Mouse (Mus musculus) heart, embryonic 11.5 days (tissue): Measurements from ENCODE around the gene Ppp1r14b. TPM values are rescaled to one million over a fixed set of nuclear protein-coding genes. Genes with fewer than 3 reads are reported as not detected.

ENCODE experiments used
- ATAC-seq: fragments of 200-750 bp; cut with Nextera tagmentation; replicated peaks from 2 replicates; pipeline ENCODE4 v1.8.0; 2017; ENCODE audit warnings: moderate library complexity; ENCODE audit not compliant: insufficient number of reproducible peaks, low FRiP score, low TSS enrichment
- H3K27ac ChIP-seq: fragments of 300-500 bp; sonication (generic); 2 replicates; pipeline ENCODE4 v1.5.1; 2014; ENCODE audit warnings: mild to moderate bottlenecking, low read depth, low read length
- H3K27me3 ChIP-seq: fragments of 300-500 bp; sonication (generic); 2 replicates; pipeline ENCODE4 v1.6.1; 2014; ENCODE audit warnings: mild to moderate bottlenecking, low read length, mixed read lengths; ENCODE audit not compliant: control insufficient read depth, insufficient read depth
- H3K36me3 ChIP-seq: fragments of 300-500 bp; sonication (generic); 2 replicates; pipeline ENCODE4 v1.6.1; 2014; ENCODE audit warnings: mild to moderate bottlenecking, low read length, moderate library complexity, mixed read lengths; ENCODE audit not compliant: control insufficient read depth, insufficient read depth
- H3K4me1 ChIP-seq: fragments of 300-500 bp; sonication (generic); 2 replicates; pipeline ENCODE4 v1.6.1; 2014; ENCODE audit warnings: low read length; ENCODE audit not compliant: control insufficient read depth, insufficient read depth
- H3K4me2 ChIP-seq: fragments of 300-500 bp; sonication (generic); 2 replicates; pipeline ENCODE4 v1.6.1; 2014; ENCODE audit warnings: mild to moderate bottlenecking, moderate library complexity
- H3K4me3 ChIP-seq: fragments of 300-500 bp; sonication (generic); 2 replicates; pipeline ENCODE4 v1.5.1; 2014; ENCODE audit warnings: low read depth, low read length
- H3K9ac ChIP-seq: fragments of 300-500 bp; sonication (generic); 2 replicates; pipeline ENCODE4 v1.6.1; 2014; ENCODE audit warnings: mild to moderate bottlenecking, low read depth, low read length, moderate library complexity
- H3K9me3 ChIP-seq: fragments of 300-500 bp; sonication (generic); replicated peaks from 2 replicates; pipeline ENCODE4 v1.6.1; 2016; ENCODE audit warnings: low read length; ENCODE audit not compliant: control insufficient read depth
- WGBS: fragments of 180-500 bp; shearing (Covaris S2); extraction: QIAGEN DNeasy Blood & Tissue Kit; methylation state at CpG from one replicate; pipeline ENCODE4 v1.1.7; 2014; ENCODE audit not compliant: insufficient replicate concordance; 5-methylcytosine and 5-hydroxymethylcytosine counted together
- polyA plus RNA-seq: library from polyadenylated mRNA; unstranded; fragments of >200 nt; fragmentation: Nextera tagmentation; extraction: Ambion mirVana; gene quantifications from 2 replicates; pipeline ENCODE4 v1.2.1, GENCODE M21; 2014

Gene Ppp1r14b
- polyA plus RNA-seq, 1 experiment from 2014 or later, result 162 TPM

DNA sequence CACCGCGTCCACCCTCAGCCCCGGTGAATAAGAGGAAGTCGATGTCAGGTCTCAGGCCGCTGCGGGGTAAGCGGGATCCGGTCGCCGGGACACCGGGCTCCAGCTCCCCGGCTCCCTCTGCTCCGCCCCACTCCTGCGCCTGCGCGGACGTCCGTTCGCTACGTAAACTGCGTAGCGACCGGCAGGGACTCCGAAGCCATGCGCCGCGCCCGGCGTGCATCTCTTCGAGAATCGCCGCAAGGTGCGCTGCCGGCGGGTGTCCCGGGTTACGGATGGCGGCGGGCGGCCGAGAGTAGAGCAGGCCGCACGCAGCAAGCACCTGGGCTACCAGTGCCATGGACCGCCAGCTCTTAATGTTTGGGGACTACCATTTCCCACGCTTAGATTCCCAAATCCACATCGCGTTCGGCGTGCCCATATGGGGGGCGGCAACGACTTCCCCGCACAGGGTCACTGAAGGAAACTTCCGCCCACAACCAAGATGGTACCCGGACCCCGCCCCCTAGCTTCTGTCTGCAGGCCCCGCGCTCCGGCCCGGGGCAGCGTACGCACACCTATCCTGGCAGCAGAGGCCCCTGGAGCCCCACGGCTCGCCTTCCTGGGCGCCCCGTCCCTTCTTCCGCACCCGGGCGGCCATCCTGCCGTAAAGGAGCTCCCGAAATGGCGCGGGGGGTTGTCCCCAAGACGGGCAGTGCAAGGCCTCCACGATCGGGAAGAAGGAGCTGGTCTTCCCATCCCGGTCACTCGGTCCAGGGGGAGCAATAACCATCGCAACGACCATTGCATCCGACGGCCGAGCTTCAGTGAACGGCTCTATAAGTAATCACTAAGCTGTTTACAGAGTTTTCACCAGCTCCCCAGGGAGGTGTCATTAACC lies 33.2 kb upstream of the Ppp1r14b start, which contains the start of gene Bad:
TSS of gene Bad (plus strand) at position 490 of the 877 bp plus-strand sequence.
- Histone ChIP-seq H3K27ac (peak within 1 kb of the TSS; percentile 96), H3K9me3 (no peaks in the 10 kb centered on the region), H3K4me3 (peak within 1 kb of the TSS; percentile 84), H3K4me1 (peaks cover 18% of the 10 kb centered on the region), H3K27me3 (no peaks in the 10 kb centered on the region), H3K4me2 (peak within 1 kb of the TSS; percentile 79), H3K36me3 (no peaks in the 10 kb centered on the region), H3K9ac (peak within 1 kb of the TSS; percentile 89)
- ATAC-seq, result peak; percentile 82
- under 1% methylated on average over 82 of the region's 83 CpGs for WGBS

DNA sequence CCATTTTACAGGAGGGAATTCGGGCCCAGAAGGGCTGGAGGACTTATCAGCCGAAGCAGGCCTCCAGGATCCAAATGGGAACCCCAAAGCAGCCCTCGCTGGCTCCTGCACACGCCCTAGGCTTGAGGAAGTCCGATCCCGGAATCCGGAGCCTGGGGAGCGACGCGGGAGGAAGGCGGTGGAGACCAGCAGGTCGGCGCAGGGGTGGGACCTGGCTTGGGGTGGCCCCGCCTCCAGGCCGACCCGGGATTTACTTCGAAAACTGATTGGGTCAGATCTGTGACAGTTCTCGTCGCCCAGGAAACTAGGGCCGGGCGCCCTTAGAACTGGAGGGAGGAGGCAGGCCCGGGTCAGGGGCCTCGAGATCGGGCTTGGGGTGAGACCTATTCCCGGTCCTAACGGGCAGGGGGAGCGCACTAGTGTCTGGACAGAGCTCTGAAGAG lies 32.5 kb upstream of the Ppp1r14b start, which contains the start of gene Gpr137:
TSS of gene Gpr137 (minus strand) at position 232 of the 443 bp plus-strand sequence.
- Histone ChIP-seq H3K4me2 (peak within 1 kb of the TSS; percentile 79), H3K36me3 (no peaks in the 10 kb centered on the region), H3K4me3 (peak within 1 kb of the TSS; percentile 84), H3K4me1 (peaks cover 18% of the 10 kb centered on the region), H3K9ac (peak within 1 kb of the TSS; percentile 89), H3K27ac (peak within 1 kb of the TSS; percentile 96), H3K9me3 (no peaks in the 10 kb centered on the region), H3K27me3 (no peaks in the 10 kb centered on the region)
- WGBS, result under 1% methylated on average over 27 of the region's 27 CpGs
- ATAC-seq, result peak; percentile 88

DNA sequence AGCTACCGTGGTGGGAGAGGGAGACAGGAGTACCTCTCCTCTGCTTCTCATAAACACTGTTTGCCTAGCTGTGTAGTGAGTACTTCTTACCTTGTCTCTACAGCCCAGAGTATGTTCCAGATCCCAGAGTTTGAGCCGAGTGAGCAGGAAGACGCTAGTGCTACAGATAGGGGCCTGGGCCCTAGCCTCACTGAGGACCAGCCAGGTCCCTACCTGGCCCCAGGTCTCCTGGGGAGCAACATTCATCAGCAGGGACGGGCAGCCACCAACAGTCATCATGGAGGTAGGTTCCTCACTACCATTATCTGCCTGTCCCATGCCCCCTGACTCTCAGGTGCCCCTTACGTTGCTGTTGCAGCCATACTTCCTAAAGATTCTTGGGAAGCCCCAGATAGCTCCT lies 32.0 kb upstream of the Ppp1r14b start:
- 23% methylated on average over 5 of the region's 5 CpGs for WGBS
- peak overlapping the region; percentile 84 for H3K4me3 ChIP-seq
- no peaks in the 10 kb centered on the region for H3K9me3 ChIP-seq
- H3K4me1 ChIP-seq, result peaks cover 18% of the 10 kb centered on the region
- no peak for ATAC-seq
- peak overlapping the region; percentile 96 for H3K27ac ChIP-seq
- H3K9ac ChIP-seq, result peak overlapping the region; percentile 89
- H3K36me3 ChIP-seq, result no peaks in the 10 kb centered on the region
- H3K4me2 ChIP-seq, result peak overlapping the region; percentile 79
- H3K27me3 ChIP-seq, result no peaks in the 10 kb centered on the region

DNA sequence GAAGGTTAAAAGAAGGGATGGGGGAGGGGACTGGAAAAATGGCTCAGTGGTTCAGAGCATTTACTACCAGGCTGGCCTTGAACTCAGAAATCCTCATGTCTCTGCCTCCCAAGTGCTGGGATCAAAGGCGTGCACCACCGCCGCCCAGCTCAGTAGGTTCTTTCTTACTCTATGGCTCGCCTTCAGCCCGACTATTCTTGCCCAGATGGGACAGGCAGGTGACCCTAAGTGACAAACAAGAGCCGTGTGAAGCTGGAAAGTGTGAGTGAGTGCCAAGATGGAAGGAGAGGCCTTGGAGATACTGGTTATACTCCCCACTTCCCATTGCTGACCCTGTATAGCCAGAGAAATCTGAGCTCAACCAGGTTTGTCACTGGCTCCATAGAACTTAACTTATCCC lies 31.1 kb upstream of the Ppp1r14b start:
- 85% methylated on average over 6 of the region's 6 CpGs for WGBS
- H3K9me3 ChIP-seq, result no peaks in the 10 kb centered on the region
- peaks cover 18% of the 10 kb centered on the region for H3K4me1 ChIP-seq
- H3K4me2 ChIP-seq, result no peak overlapping the region
- no peak for ATAC-seq
- no peak overlapping the region for H3K27ac ChIP-seq
- no peak overlapping the region for H3K4me3 ChIP-seq
- H3K36me3 ChIP-seq, result no peaks in the 10 kb centered on the region
- H3K9ac ChIP-seq, result no peak overlapping the region
- no peaks in the 10 kb centered on the region for H3K27me3 ChIP-seq

DNA sequence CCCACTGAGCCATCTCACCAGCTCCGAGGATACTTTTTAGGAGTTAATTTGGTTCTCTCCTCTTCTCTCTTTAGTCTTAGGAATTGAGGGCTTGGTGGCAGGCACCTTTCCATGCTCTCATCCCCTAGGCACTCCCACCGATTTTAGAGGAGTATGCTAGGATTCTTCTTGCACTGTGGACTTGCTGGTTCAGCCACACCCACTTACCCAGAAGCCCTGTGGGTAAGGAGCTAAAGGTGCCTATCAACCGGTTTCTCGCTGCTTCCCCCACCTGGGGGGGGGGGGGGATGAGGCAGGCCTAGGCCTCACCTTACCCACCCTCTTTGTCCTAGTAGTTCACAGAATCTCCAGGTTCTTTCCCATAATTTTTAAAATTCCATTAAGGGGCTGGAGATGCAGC lies 27.0 kb upstream of the Ppp1r14b start:
- Histone ChIP-seq H3K27ac (no peak overlapping the region), H3K27me3 (no peaks in the 10 kb centered on the region), H3K9me3 (no peaks in the 10 kb centered on the region), H3K4me2 (no peak overlapping the region), H3K4me3 (no peak overlapping the region), H3K36me3 (no peaks in the 10 kb centered on the region), H3K4me1 (peaks cover 19% of the 10 kb centered on the region), H3K9ac (no peak overlapping the region)
- 60% methylated on average over 4 of the region's 4 CpGs for WGBS
- no peak for ATAC-seq

DNA sequence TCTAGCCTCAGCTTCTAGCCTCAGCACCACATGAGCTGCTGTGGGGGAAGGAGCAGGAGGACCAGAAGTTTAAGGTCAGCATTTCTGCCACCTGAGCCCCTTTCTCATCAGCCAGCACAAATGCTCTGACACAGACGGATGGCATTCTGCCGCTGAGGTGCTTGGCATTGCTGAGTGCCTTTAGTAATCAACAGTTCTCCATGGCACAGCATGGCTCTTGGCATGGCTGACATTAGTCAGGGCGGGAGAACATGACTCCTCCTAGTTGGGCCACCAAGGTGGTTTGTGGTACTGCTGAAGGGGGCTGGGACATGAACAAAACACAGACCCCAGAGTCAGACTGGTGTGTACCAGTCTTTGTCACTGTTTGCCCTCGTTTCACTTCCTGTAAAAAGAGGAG lies 26.6 kb upstream of the Ppp1r14b start:
- Histone ChIP-seq H3K4me1 (peaks cover 19% of the 10 kb centered on the region), H3K9ac (no peak overlapping the region), H3K4me2 (no peak overlapping the region), H3K27ac (no peak overlapping the region), H3K36me3 (no peaks in the 10 kb centered on the region), H3K4me3 (no peak overlapping the region), H3K27me3 (no peaks in the 10 kb centered on the region), H3K9me3 (no peaks in the 10 kb centered on the region)
- WGBS, result 81% methylated on average over 4 of the region's 4 CpGs
- no peak for ATAC-seq

DNA sequence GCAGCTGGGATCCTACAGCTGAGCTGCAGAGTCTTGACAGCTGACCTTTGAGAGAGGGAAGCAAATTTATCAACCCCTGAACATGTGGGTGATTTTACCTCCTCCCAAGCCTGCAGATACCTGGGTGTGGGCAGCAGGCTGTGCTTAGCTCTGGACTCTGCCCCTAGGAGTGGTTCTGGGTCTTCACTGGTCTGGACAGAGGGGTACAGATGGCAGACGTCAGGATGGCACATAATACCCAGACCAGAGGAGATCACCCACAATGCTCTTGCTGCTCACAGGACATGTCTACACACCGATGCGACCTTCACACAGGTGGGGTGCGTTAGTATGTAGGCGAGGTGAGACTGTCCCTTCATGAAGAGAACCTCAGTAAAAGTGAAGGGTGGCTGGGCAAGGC lies 25.2 kb upstream of the Ppp1r14b start:
- no peaks in the 10 kb centered on the region for H3K27me3 ChIP-seq
- 0 out of 2 replicates have a peak overlapping the region, but pooled peaks have one; percentile 12 for H3K9ac ChIP-seq
- no peak overlapping the region for H3K27ac ChIP-seq
- H3K4me1 ChIP-seq, result peaks cover 20% of the 10 kb centered on the region
- H3K36me3 ChIP-seq, result no peaks in the 10 kb centered on the region
- 85% methylated on average over 5 of the region's 5 CpGs for WGBS
- H3K4me3 ChIP-seq, result no peak overlapping the region
- H3K9me3 ChIP-seq, result no peaks in the 10 kb centered on the region
- H3K4me2 ChIP-seq, result no peak overlapping the region
- no peak for ATAC-seq

DNA sequence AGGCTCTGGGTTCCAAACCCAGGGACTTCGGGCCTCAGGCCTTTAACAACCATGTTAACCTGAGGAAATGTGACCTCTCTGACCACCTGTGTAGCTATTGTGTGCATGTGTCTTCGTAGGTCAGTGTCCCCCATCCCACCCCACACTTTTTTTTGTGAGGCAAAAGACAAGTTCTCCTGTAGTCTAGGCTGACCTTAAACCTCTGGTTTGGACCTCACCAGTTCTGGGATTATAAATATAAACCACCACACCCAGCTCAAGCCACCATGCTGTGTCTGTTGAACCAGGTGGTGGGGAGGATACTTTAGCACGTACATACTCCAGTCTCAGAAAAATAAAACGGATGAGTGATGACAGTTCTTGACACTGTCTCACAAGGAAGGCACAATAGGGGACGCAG lies 24.8 kb upstream of the Ppp1r14b start:
- Histone ChIP-seq H3K4me2 (peak overlapping the region; percentile 94), H3K4me3 (peak overlapping the region; percentile 70), H3K9me3 (no peaks in the 10 kb centered on the region), H3K36me3 (0 out of 2 replicates have a peak, but pooled peaks cover 3% of the 10 kb centered on the region), H3K27ac (peak overlapping the region; percentile 96; the same call in 1 of the 2 replicates), H3K4me1 (peaks cover 22% of the 10 kb centered on the region), H3K27me3 (no peaks in the 10 kb centered on the region), H3K9ac (peak overlapping the region; percentile 83; the same call in 1 of the 2 replicates)
- WGBS, result 58% methylated on average over 5 of the region's 5 CpGs
- ATAC-seq, result no peak
